Comparison of ENCODE assay signal across 13 mouse cellular contexts in the genomic region with DNA sequence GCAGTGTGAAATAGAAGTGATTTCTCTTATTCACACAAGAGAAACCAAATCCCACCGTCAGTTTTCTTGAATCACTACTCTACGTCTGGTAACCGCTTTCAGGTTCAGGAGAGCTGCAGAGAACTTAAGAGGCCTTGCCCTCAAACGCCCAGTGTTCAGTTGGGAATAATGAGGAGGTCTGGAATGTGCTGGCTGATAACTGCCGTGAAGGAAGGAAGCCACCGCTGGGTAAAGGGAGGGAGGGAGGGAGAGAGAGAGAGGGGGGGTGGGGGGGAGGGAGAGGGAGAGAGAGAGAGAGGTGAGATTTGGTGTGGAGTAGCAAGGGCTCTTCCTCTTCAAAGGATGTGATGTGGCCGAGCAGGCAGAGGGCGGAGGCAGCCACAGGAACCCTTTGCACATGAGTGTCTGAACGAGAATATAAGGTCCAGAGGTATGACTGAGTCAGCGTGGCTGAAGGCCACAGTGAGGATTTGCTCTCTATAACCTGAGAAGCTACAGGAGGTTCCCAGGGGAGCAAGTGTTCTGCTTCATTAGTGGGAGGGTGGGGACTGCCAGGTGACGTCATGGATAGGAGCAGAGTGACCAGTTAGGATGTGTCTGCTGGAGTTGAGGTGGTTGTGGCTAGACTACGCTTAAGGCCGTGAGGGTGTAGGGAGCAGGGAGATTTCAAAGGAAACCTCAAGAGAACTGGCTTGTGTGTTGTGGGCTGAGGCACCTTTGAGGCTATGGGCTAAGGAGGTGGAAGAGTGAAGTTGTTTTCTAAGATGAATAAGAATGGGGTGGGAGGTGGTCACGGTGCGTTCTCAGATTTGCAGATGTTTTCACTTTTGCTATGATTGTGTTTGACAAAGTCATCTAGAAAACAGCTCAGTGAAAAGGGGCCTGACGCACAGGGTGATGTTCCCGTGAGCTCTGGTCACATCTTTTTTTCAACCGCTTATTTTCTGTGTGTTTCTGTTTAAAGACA.
DNase-seq lines count a peak whose midpoint lies in the region; ATAC-seq and TF ChIP-seq lines count a peak whose summit lies in the region.
"Had no signal": no experiment of that assay in that cellular context is flagged by ENCODE, and none has a peak within 500 bp of the region (broad histone marks: within the 10 kb centered on the region; RNA-seq: fewer than 3 reads in every experiment).

No protein-coding gene starts in this region.

- no peak overlapping the region for H3K9ac ChIP-seq in lung, embryonic 14.5 days
- H3K9ac ChIP-seq in MEL (ENCODE audit: control insufficient read depth, low read depth, low read length, poor library complexity, severe bottlenecking): no peak overlapping the region
- H3K9ac ChIP-seq: liver, embryonic 12.5 days had no signal

- no peaks in the 10 kb centered on the region for H3K36me3 ChIP-seq in lung, embryonic 14.5 days (ENCODE audit: insufficient read depth)
- peaks cover 0 to 12% of the 10 kb centered on the region in 2 experiments; a peak in 2 of 4 replicates for H3K36me3 ChIP-seq in MEL (ENCODE audit: control insufficient read depth in 1 of 2, insufficient read depth in 2 of 2, low read length in 2 of 2)
- H3K36me3 ChIP-seq: liver, embryonic 12.5 days had no signal

- H3K4me3 ChIP-seq in lung, embryonic 14.5 days (ENCODE audit: low read depth, low read length): no peak overlapping the region
- H3K4me3 ChIP-seq in MEL (ENCODE audit: control insufficient read depth in 1 of 2, insufficient read depth in 1 of 2, low read depth in 2 of 2, low read length in 2 of 2): no peak overlapping the region
- H3K4me3 ChIP-seq: liver, embryonic 12.5 days had no signal

- no peaks in the 10 kb centered on the region for H3K27me3 ChIP-seq in lung, embryonic 14.5 days (ENCODE audit: insufficient read depth, low read length)
- no peaks in the 10 kb centered on the region; a peak in 1 of 4 replicates for H3K27me3 ChIP-seq in MEL (ENCODE audit: control insufficient read depth in 1 of 2, insufficient read depth in 2 of 2, low read length in 2 of 2)
- H3K27me3 ChIP-seq: liver, embryonic 12.5 days had no signal

- no peak for TF ChIP-seq EP300 in MEL (IDR thresholded peaks at IDR 0.05; ENCODE audit: low read depth in 1 of 2, low read length in 2 of 2)

- H3K9me3 ChIP-seq in lung, embryonic 14.5 days (ENCODE audit: low read depth, low read length): no peaks in the 10 kb centered on the region
- H3K9me3 ChIP-seq in MEL (replicated peaks; ENCODE audit: insufficient read depth, low read length): no peaks in the 10 kb centered on the region
- H3K9me3 ChIP-seq: liver, embryonic 12.5 days had no signal

- H3K79me2 ChIP-seq in MEL (ENCODE audit: control insufficient read depth, insufficient read depth, low read length, poor library complexity): no peaks in the 10 kb centered on the region

- no peak for TF ChIP-seq RAD21 in MEL (IDR thresholded peaks at IDR 0.05; ENCODE audit: low read depth, low read length)

- WGBS in lung, embryonic 14.5 days: 51% methylated on average over 18 of the region's 18 CpGs

- no peak for TF ChIP-seq CTCF in lung, embryonic 14.5 days (IDR thresholded peaks at IDR 0.05; ENCODE audit: low read depth)
- TF ChIP-seq CTCF in MEL (IDR thresholded peaks at IDR 0.05 in 2 of 3, conservative IDR thresholded peaks at IDR 0.05 in 1 of 3; ENCODE audit: control insufficient read depth in 1 of 3, insufficient read depth in 1 of 3, low read depth in 2 of 3, low read length in 3 of 3, poor library complexity in 1 of 3, severe bottlenecking in 1 of 3): no peak

- peak; percentile 14; the same call in 1 of the 2 replicates for ATAC-seq in lung, embryonic 14.5 days (ENCODE audit: insufficient read depth)
- ATAC-seq in neutrophil, adult 5-6 weeks (ENCODE audit: extremely low read depth, insufficient number of reproducible peaks, low FRiP score, poor library complexity, severe bottlenecking): peak; percentile 37; the same call in 1 of the 2 replicates
- ATAC-seq: liver, embryonic 12.5 days had no signal

- no peak overlapping the region for H3K4me2 ChIP-seq in lung, embryonic 14.5 days
- H3K4me2 ChIP-seq: liver, embryonic 12.5 days had no signal

- no peak overlapping the region; the same call in 1 of the 2 replicates for H3K27ac ChIP-seq in lung, embryonic 14.5 days (ENCODE audit: low read depth)
- no peak overlapping the region for H3K27ac ChIP-seq in MEL (ENCODE audit: control insufficient read depth, low read depth, low read length)
- H3K27ac ChIP-seq: liver, embryonic 12.5 days had no signal

- DNase-seq in embryo, embryonic 11 days: peak; percentile 25
- DNase-seq in embryo, embryonic 10.5 days (ENCODE audit: low spot score): no peak
- DNase-seq in lung, embryonic 14.5 days: peak; percentile 26
- no peak for DNase-seq in lung, adult 18-20 months
- no peak for DNase-seq in MEL (ENCODE audit: low read depth, low spot score)
- DNase-seq in layer of hippocampus, postnatal 36 days: no peak
- DNase-seq in kidney, adult 8-10 months: no peak
- DNase-seq: cerebellum, postnatal 10 days; gastrocnemius, postnatal 10 days; midbrain, embryonic 14.5 days; retina, postnatal 1 day had no signal

- no peak for TF ChIP-seq POLR2A in MEL (IDR thresholded peaks at IDR 0.05; ENCODE audit: control insufficient read depth in 1 of 2, insufficient read depth in 1 of 2, low read depth in 1 of 2, low read length in 2 of 2, poor library complexity in 1 of 2)

- no peaks in the 10 kb centered on the region for H3K4me1 ChIP-seq in lung, embryonic 14.5 days (ENCODE audit: insufficient read depth)
- H3K4me1 ChIP-seq in MEL (ENCODE audit: control insufficient read depth in 1 of 2, insufficient read depth in 2 of 2, low read length in 2 of 2): peaks cover 5 to 22% of the 10 kb centered on the region in 2 experiments

TF ChIP-seq in MEL, 35 proteins besides CTCF, POLR2A, EP300 and RAD21:
- TF ChIP-seq TAL1 (IDR thresholded peaks at IDR 0.05; ENCODE audit: low read length): no peak
- 0 out of 2 replicates have a peak, but pooled peaks have one; percentile 0 for TF ChIP-seq SMC3 (IDR thresholded peaks at IDR 0.05; ENCODE audit: low read depth, low read length)
- TF ChIP-seq ELF1 (IDR thresholded peaks at IDR 0.05; ENCODE audit: low read depth, low read length): no peak

Comparison
In these comparisons a context has a peak if more than half of its experiments do, and no peak if none do; other contexts are left out.
1. DNase-seq: peak in embryo, embryonic 11 days (single experiment) and lung, embryonic 14.5 days (single experiment); none in embryo, embryonic 10.5 days (single experiment), lung, adult 18-20 months (0 of 2), MEL (single experiment), layer of hippocampus, postnatal 36 days (0 of 2) and kidney, adult 8-10 months (0 of 2).